Mouse (Mus musculus) heart, postnatal 14 days (tissue): ENCODE measurements around the gene Olfr1436. TPM values are rescaled to one million over a fixed set of nuclear protein-coding genes. Genes with fewer than 3 reads are reported as not detected.
"Not testable (repeated sequence)": the region's sequence is repeated elsewhere in the genome, so short reads cannot be mapped to it uniquely, and the experiment has no call there.

Experiments used
- DNase-seq, 2 experiments: peaks; one replicate each; pipeline ENCODE4 v3.0.0; 2021 to 2022
- intact Hi-C: fragments of 180-260 bp; cut with DNase I; formaldehyde crosslinking; loops from one replicate; pipeline ENCODE4 v1.15.1; 2025
- long read RNA-seq, 2 experiments: library from polyadenylated mRNA; stranded (forward); transcript quantifications; one replicate each; pipeline ENCODE4 v2.0.0; 2021
- total RNA-seq, 2 experiments: library from RNA; stranded (reverse); gene quantifications; 2 replicates each; pipeline ENCODE4 v1.2.3; 2021

Olfr1436 gene
- not detected for total RNA-seq
- long read RNA-seq, experiment 1 = 0 reads
- long read RNA-seq, experiment 2 = 0 reads

GRCm38 (mm10) chr19:12299030-12299429 lies at the start of gene Olfr1436:
Gene Olfr1436, minus strand, starts transcription at chr19:12299130.
- intact Hi-C loops, DNase-seq: not testable (repeated sequence)

- intact Hi-C loops = no loop called here
- no peak for DNase-seq
These were observed 36.9 kb upstream of the Olfr1436 start, which contains the start of gene Olfr1438-ps1 for GRCm38 (mm10) chr19:12335810-12336209. Gene Olfr1438-ps1, minus strand, starts transcription at chr19:12335910.

GRCm38 (mm10) chr19:12325001-12325400 lies 26.1 kb upstream of the Olfr1436 start, which contains the start of gene Olfr1437:
Gene Olfr1437, minus strand, starts transcription at chr19:12325101.
- intact Hi-C loops = no loop called here
- DNase-seq = no peak

- no peak for DNase-seq
- intact Hi-C loops = no loop called here
These were observed 6.0 kb downstream of the Olfr1436 start for GRCm38 (mm10) chr19:12292979-12293378.

- DNase-seq = no peak
- intact Hi-C loops = no loop called here
These were observed 19.4 kb downstream of the Olfr1436 start, which contains the start of gene Olfr1434 for GRCm38 (mm10) chr19:12279554-12279953. Gene Olfr1434, plus strand, starts transcription at chr19:12279854.

- DNase-seq = no peak
- intact Hi-C loops = no loop called here
These were observed 38.2 kb downstream of the Olfr1436 start, which contains the start of gene Olfr235 for GRCm38 (mm10) chr19:12260732-12261131. Gene Olfr235, plus strand, starts transcription at chr19:12261032.

Other genes with a start within 250 kb of the Olfr1436 start
- gene Olfr1424, start 236.4 kb downstream of the Olfr1436 start, total RNA-seq = not detected
- gene Olfr1425, start 221.4 kb downstream of the Olfr1436 start, total RNA-seq = not detected
- gene Olfr1426, start 207.1 kb downstream of the Olfr1436 start, total RNA-seq = not detected
- gene Olfr1427, start 195.8 kb downstream of the Olfr1436 start, total RNA-seq = not detected
- gene Olfr1428, start 183.2 kb downstream of the Olfr1436 start, total RNA-seq = not detected
- gene Olfr76, start 175.9 kb downstream of the Olfr1436 start, total RNA-seq = not detected
- not detected for gene Olfr1555-ps1, start 129.0 kb downstream of the Olfr1436 start, total RNA-seq
- not detected for gene Olfr1431, start 98.5 kb downstream of the Olfr1436 start, total RNA-seq
- gene Olfr1432, start 66.5 kb downstream of the Olfr1436 start, total RNA-seq = not detected
- gene Olfr262, start 57.5 kb downstream of the Olfr1436 start, total RNA-seq = not detected
- not detected for gene Olfr235, start 38.1 kb downstream of the Olfr1436 start, total RNA-seq
- gene Olfr1434, start 19.3 kb downstream of the Olfr1436 start, total RNA-seq = not detected
- gene Olfr1437, start 26.0 kb upstream of the Olfr1436 start, total RNA-seq = not detected
- gene Olfr1438-ps1, start 36.8 kb upstream of the Olfr1436 start, total RNA-seq = not detected
- not detected for gene Olfr1440, start 88.1 kb upstream of the Olfr1436 start, total RNA-seq
- not detected for gene Olfr1441, start 118.3 kb upstream of the Olfr1436 start, total RNA-seq
- not detected for gene Pfpl, start 128.8 kb upstream of the Olfr1436 start, total RNA-seq
- 1 to 10 TPM; 6.6 to 7.1 TPM for gene Mpeg1, start 161.6 kb upstream of the Olfr1436 start, total RNA-seq
- gene Dtx4, start 202.3 kb upstream of the Olfr1436 start, total RNA-seq = 1 to 10 TPM; 7.6 to 9.7 TPM
- 1 to 10 TPM; 5.8 to 7.3 TPM for gene Fam111a, start 246.6 kb upstream of the Olfr1436 start, total RNA-seq